Mouse (Mus musculus): ENCODE data around the gene Shb. TPM values are rescaled to one million over a fixed set of nuclear protein-coding genes. Genes with fewer than 3 reads are reported as not detected.

Shb gene
- polyA plus RNA-seq, 1 experiment from 2014 or later, result 7.2 TPM

GRCm38 (mm10) chr4:45540151-45540933 lies 8.1 kb upstream of the Shb start:
- no peaks in the 10 kb centered on the region for H3K9me3 ChIP-seq (replicated peaks)
- H3K27ac ChIP-seq, result peak overlapping the region; percentile 57
- H3K27me3 ChIP-seq, result 0 out of 2 replicates have a peak, but pooled peaks cover 3% of the 10 kb centered on the region
- no peak overlapping the region for H3K9ac ChIP-seq
- ATAC-seq, result peak; percentile 55; the same call in 1 of the 2 replicates
- H3K4me3 ChIP-seq, result no peak overlapping the region
- H3K36me3 ChIP-seq (ENCODE audit: poor library complexity, severe bottlenecking), result no peaks in the 10 kb centered on the region
- WGBS, result 35% methylated on average over 15 of the region's 15 CpGs
- H3K4me2 ChIP-seq, result no peak overlapping the region
- peaks cover 16% of the 10 kb centered on the region for H3K4me1 ChIP-seq

- Histone ChIP-seq H3K4me3 (no peak overlapping the region), H3K9me3 (replicated peaks) (no peaks in the 10 kb centered on the region), H3K27me3 (0 out of 2 replicates have a peak, but pooled peaks cover 3% of the 10 kb centered on the region), H3K4me1 (peaks cover 16% of the 10 kb centered on the region), H3K9ac (no peak overlapping the region), H3K27ac (no peak overlapping the region), H3K4me2 (no peak overlapping the region), H3K36me3 (ENCODE audit: poor library complexity, severe bottlenecking) (no peaks in the 10 kb centered on the region)
- ATAC-seq, result no peak
Observed at GRCm38 (mm10) chr4:45539187-45539586, 6.9 kb upstream of the Shb start.

GRCm38 (mm10) chr4:45533436-45533940 lies 1.2 kb upstream of the Shb start:
- H3K4me1 ChIP-seq, result peaks cover 44% of the 10 kb centered on the region
- H3K27ac ChIP-seq, result no peak overlapping the region; the same call in 1 of the 2 replicates
- 59% methylated on average over 1 of the region's 1 CpGs for WGBS
- H3K36me3 ChIP-seq (ENCODE audit: poor library complexity, severe bottlenecking), result no peaks in the 10 kb centered on the region
- no peak overlapping the region for H3K9ac ChIP-seq
- H3K27me3 ChIP-seq, result 0 out of 2 replicates have a peak, but pooled peaks cover 3% of the 10 kb centered on the region
- no peak overlapping the region for H3K4me2 ChIP-seq
- H3K9me3 ChIP-seq (replicated peaks), result no peaks in the 10 kb centered on the region
- no peak for ATAC-seq
- no peak overlapping the region for H3K4me3 ChIP-seq

- H3K4me3 ChIP-seq, result peak overlapping the region; percentile 85
- peaks cover 6% of the 10 kb centered on the region; the same call in 1 of the 2 replicates for H3K36me3 ChIP-seq (ENCODE audit: poor library complexity, severe bottlenecking)
- no peaks in the 10 kb centered on the region for H3K9me3 ChIP-seq (replicated peaks)
- H3K9ac ChIP-seq, result peak overlapping the region; percentile 92
- peak overlapping the region; percentile 92 for H3K27ac ChIP-seq
- under 1% methylated on average over 51 of the region's 68 CpGs for WGBS
- H3K27me3 ChIP-seq, result no peaks in the 10 kb centered on the region
- peak overlapping the region; percentile 83 for H3K4me2 ChIP-seq
- peak; percentile 90 for ATAC-seq
- H3K4me1 ChIP-seq, result peaks cover 70% of the 10 kb centered on the region
Observed at GRCm38 (mm10) chr4:45530662-45531542, 1.4 kb downstream of the Shb start.

GRCm38 (mm10) chr4:45529986-45530597 lies 2.2 kb downstream of the Shb start:
- Histone ChIP-seq H3K4me3 (peak overlapping the region; percentile 85), H3K4me1 (peaks cover 77% of the 10 kb centered on the region), H3K9me3 (replicated peaks) (no peaks in the 10 kb centered on the region), H3K27me3 (no peaks in the 10 kb centered on the region), H3K9ac (peak overlapping the region; percentile 92), H3K4me2 (peak overlapping the region; percentile 83), H3K27ac (peak overlapping the region; percentile 92), H3K36me3 (ENCODE audit: poor library complexity, severe bottlenecking) (peaks cover 6% of the 10 kb centered on the region; the same call in 1 of the 2 replicates)
- peak; percentile 66 for ATAC-seq
- WGBS, result under 1% methylated on average over 66 of the region's 89 CpGs

GRCm38 (mm10) chr4:45529201-45529985 lies 2.9 kb downstream of the Shb start:
- WGBS, result under 1% methylated on average over 61 of the region's 71 CpGs

GRCm38 (mm10) chr4:45528355-45529198 lies 3.7 kb downstream of the Shb start:
- Histone ChIP-seq H3K9ac (peak overlapping the region; percentile 92), H3K27ac (peak overlapping the region; percentile 92), H3K4me3 (peak overlapping the region; percentile 85), H3K4me2 (peak overlapping the region; percentile 83), H3K4me1 (peaks cover 80% of the 10 kb centered on the region), H3K9me3 (replicated peaks) (no peaks in the 10 kb centered on the region), H3K36me3 (ENCODE audit: poor library complexity, severe bottlenecking) (peaks cover 10% of the 10 kb centered on the region; the same call in 1 of the 2 replicates), H3K27me3 (no peaks in the 10 kb centered on the region)
- 3% methylated on average over 21 of the region's 21 CpGs for WGBS
- no peak for ATAC-seq

More at GRCm38 (mm10) chr4:45529201-45529985, 2.9 kb downstream of the Shb start:
- Histone ChIP-seq H3K27me3 (no peaks in the 10 kb centered on the region), H3K4me1 (peaks cover 80% of the 10 kb centered on the region), H3K36me3 (ENCODE audit: poor library complexity, severe bottlenecking) (peaks cover 9% of the 10 kb centered on the region; the same call in 1 of the 2 replicates), H3K9me3 (replicated peaks) (no peaks in the 10 kb centered on the region), H3K27ac (peak overlapping the region; percentile 92), H3K9ac (peak overlapping the region; percentile 92), H3K4me2 (peak overlapping the region; percentile 83), H3K4me3 (peak overlapping the region; percentile 85)
- no peak for ATAC-seq

- Histone ChIP-seq H3K4me3 (peak overlapping the region; percentile 85), H3K9me3 (replicated peaks) (no peaks in the 10 kb centered on the region), H3K9ac (peak overlapping the region; percentile 92), H3K27me3 (no peaks in the 10 kb centered on the region), H3K4me2 (peak overlapping the region; percentile 83), H3K27ac (no peak overlapping the region), H3K4me1 (peaks cover 80% of the 10 kb centered on the region), H3K36me3 (ENCODE audit: poor library complexity, severe bottlenecking) (peaks cover 10% of the 10 kb centered on the region; the same call in 1 of the 2 replicates)
- no peak for ATAC-seq
- 94% methylated on average over 2 of the region's 2 CpGs for WGBS
Observed at GRCm38 (mm10) chr4:45527562-45528354, 4.5 kb downstream of the Shb start.

GRCm38 (mm10) chr4:45526846-45527561 lies 5.3 kb downstream of the Shb start:
- no peak for ATAC-seq
- WGBS, result 57% methylated on average over 2 of the region's 2 CpGs
- Histone ChIP-seq H3K4me1 (peaks cover 80% of the 10 kb centered on the region), H3K9me3 (replicated peaks) (no peaks in the 10 kb centered on the region), H3K4me2 (peak overlapping the region; percentile 83), H3K9ac (peak overlapping the region; percentile 92), H3K27me3 (no peaks in the 10 kb centered on the region), H3K4me3 (peak overlapping the region; percentile 85), H3K36me3 (ENCODE audit: poor library complexity, severe bottlenecking) (peaks cover 10% of the 10 kb centered on the region; the same call in 1 of the 2 replicates), H3K27ac (no peak overlapping the region)
